Mouse (Mus musculus) hindbrain, embryonic 16.5 days (tissue): ENCODE results near the gene Ces2h. TPM values are rescaled to one million over a fixed set of nuclear protein-coding genes. Genes with fewer than 3 reads are reported as not detected.
"Not testable (repeated sequence)": the region's sequence is repeated elsewhere in the genome, so short reads cannot be mapped to it uniquely, and the experiment has no call there.

Experiments
- ATAC-seq: fragments of 200-750 bp; cut with Nextera tagmentation; 2 replicates; pipeline ENCODE4 v1.8.0; 2017; ENCODE audit warnings: moderate TSS enrichment, moderate library complexity
- H3K27ac ChIP-seq: fragments of 300-500 bp; sonication (generic); 2 replicates; pipeline ENCODE4 v1.5.1; 2014; ENCODE audit warnings: low read depth, mild to moderate bottlenecking, control low read depth, low read length, moderate library complexity
- H3K27me3 ChIP-seq: fragments of 300-500 bp; sonication (generic); replicated peaks from 2 replicates; pipeline ENCODE4 v1.6.1; 2014; ENCODE audit warnings: low read length; ENCODE audit not compliant: control insufficient read depth, insufficient read depth
- H3K36me3 ChIP-seq: fragments of 300-500 bp; sonication (generic); 2 replicates; pipeline ENCODE4 v1.6.1; 2014; ENCODE audit warnings: mild to moderate bottlenecking, low read length, moderate library complexity, mixed read lengths; ENCODE audit not compliant: control insufficient read depth, insufficient read depth
- H3K4me1 ChIP-seq: fragments of 300-500 bp; sonication (generic); 2 replicates; pipeline ENCODE4 v1.6.1; 2014; ENCODE audit warnings: low read depth, low read length; ENCODE audit not compliant: control insufficient read depth, insufficient read depth
- H3K4me2 ChIP-seq: fragments of 300-500 bp; sonication (generic); 2 replicates; pipeline ENCODE4 v1.6.1; 2014; ENCODE audit warnings: mild to moderate bottlenecking, low read length, control low read depth, moderate library complexity
- H3K4me3 ChIP-seq: fragments of 300-500 bp; sonication (generic); 2 replicates; pipeline ENCODE4 v1.5.1; 2014; ENCODE audit warnings: mild to moderate bottlenecking, low read length, control low read depth, moderate library complexity
- H3K9ac ChIP-seq: fragments of 300-500 bp; sonication (generic); 2 replicates; pipeline ENCODE4 v1.6.1; 2014; ENCODE audit warnings: low read depth, mild to moderate bottlenecking, control low read depth, low read length, moderate library complexity
- H3K9me3 ChIP-seq: fragments of 300-500 bp; sonication (generic); 2 replicates; pipeline ENCODE4 v1.6.1; 2014; ENCODE audit warnings: mild to moderate bottlenecking, low read length, moderate library complexity; ENCODE audit not compliant: control insufficient read depth
- WGBS: fragments of 180-500 bp; shearing (Covaris S2); extraction: QIAGEN DNeasy Blood & Tissue Kit; methylation state at CpG from one replicate; pipeline ENCODE4 v1.1.7; 2014; 5-methylcytosine and 5-hydroxymethylcytosine counted together
- polyA plus RNA-seq: library from polyadenylated mRNA; unstranded; fragments of >200 nt; fragmentation: Nextera tagmentation; extraction: Ambion mirVana; gene quantifications from 2 replicates; pipeline ENCODE4 v1.2.1, GENCODE M21; 2015

Ces2h gene
- polyA plus RNA-seq, 1 experiment from 2014 or later = not detected

DNA sequence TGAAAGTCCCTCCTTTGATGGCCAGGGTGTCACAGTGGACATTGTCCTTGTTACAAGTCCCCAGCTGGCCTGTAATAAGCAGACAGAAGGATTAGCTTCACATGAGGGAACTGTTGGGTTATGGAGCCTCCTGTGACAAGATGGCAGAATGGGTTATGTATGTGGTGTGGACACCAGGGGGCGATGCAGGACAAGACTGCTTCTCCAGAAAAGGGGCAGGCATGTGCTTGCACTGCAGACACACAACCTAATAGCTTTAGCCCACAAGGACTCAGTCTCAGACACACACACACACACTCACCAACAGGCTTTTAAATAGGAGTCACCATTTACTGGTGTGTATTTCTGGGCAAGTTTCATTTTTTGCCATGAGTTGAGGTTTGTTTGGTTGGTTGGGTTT, 66.1 kb downstream of the Ces2h start:
- Histone ChIP-seq H3K27ac (no peak overlapping the region), H3K4me2 (no peak overlapping the region), H3K4me3 (no peak overlapping the region), H3K27me3 (no peaks in the 10 kb centered on the region), H3K4me1 (no peaks in the 10 kb centered on the region), H3K9ac (no peak overlapping the region), H3K9me3 (no peaks in the 10 kb centered on the region; the same call in 1 of the 2 replicates), H3K36me3 (no peaks in the 10 kb centered on the region)
- no peak for ATAC-seq
- WGBS = 6% methylated on average over 1 of the region's 1 CpGs

DNA sequence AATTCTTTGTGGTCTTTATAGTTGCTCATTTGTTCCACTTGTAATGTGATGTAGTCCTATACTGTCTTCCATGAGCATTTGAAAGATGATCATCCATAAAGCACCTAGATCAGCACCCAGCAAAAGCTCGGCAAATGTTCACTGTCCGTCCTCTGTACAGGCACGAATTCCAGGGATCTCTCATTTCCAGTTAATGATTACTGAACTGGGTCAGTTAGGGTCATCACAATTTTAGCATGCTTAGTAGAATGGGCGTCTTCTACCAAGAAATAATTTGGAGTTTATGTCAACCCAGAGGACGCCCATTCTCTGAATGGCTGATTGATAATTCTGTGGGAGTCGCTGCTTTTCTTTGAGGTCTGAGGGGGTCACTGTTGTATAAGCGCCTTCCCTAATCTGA, 67.3 kb downstream of the Ces2h start:
- 72% methylated on average over 7 of the region's 7 CpGs for WGBS
- not testable (repeated sequence) for H3K4me3 ChIP-seq, ATAC-seq, H3K36me3 ChIP-seq, H3K9me3 ChIP-seq, H3K27me3 ChIP-seq, H3K4me1 ChIP-seq, H3K4me2 ChIP-seq, H3K9ac ChIP-seq, H3K27ac ChIP-seq

DNA sequence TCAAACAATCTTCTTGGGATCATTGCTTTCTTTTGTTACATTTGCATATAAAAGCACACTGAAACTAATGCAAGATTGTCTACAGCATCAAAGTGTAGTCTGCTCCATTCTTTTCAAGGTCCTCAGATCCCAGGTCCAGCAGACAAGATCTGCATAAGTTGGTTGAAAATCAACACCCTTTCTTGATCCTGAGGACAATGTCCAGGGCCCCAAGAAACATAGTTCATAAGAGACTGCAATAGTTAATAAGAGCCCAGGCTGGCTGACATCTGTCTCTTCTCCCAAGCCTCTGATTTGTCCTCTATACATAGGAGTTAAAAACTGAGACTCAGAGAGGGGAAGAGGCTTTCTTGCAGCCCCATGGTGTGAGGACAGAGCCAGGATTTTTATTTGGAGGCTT, 68.3 kb downstream of the Ces2h start:
- no peak overlapping the region for H3K27ac ChIP-seq
- H3K36me3 ChIP-seq = no peaks in the 10 kb centered on the region
- no peak overlapping the region for H3K4me3 ChIP-seq
- H3K9me3 ChIP-seq = no peaks in the 10 kb centered on the region
- no peaks in the 10 kb centered on the region for H3K27me3 ChIP-seq
- H3K4me2 ChIP-seq = no peak overlapping the region
- no peaks in the 10 kb centered on the region for H3K4me1 ChIP-seq
- H3K9ac ChIP-seq = no peak overlapping the region
- ATAC-seq = no peak

Other genes with a start within 250 kb of the Ces2h start
- gene Ces2b, start 169.3 kb upstream of the Ces2h start, polyA plus RNA-seq = 0.24 and 0.67 TPM in 2 replicates
- not detected in 2 replicates for gene Ces2c, start 153.8 kb upstream of the Ces2h start, polyA plus RNA-seq
- gene Ces2e, start 74.6 kb upstream of the Ces2h start, polyA plus RNA-seq = not detected in 2 replicates
- gene Ces2f, start 53.5 kb upstream of the Ces2h start, polyA plus RNA-seq = not detected in 2 replicates
- 0.05 and 0.06 TPM in 2 replicates for gene Ces2g, start 39.1 kb upstream of the Ces2h start, polyA plus RNA-seq
- not detected in 2 replicates for gene Ces3a, start 47.7 kb downstream of the Ces2h start, polyA plus RNA-seq
- not detected in 2 replicates for gene Ces3b, start 82.9 kb downstream of the Ces2h start, polyA plus RNA-seq
- not detected in 2 replicates for gene Ces4a, start 130.9 kb downstream of the Ces2h start, polyA plus RNA-seq
- gene Cbfb, start 169.8 kb downstream of the Ces2h start, polyA plus RNA-seq = 28.6 and 29.0 TPM in 2 replicates
- 27.9 and 31.7 TPM in 2 replicates for gene D230025D16Rik, start 224.3 kb downstream of the Ces2h start, polyA plus RNA-seq